Mouse (Mus musculus): ENCODE results near the gene Zfp276. TPM values are rescaled to one million over a fixed set of nuclear protein-coding genes. Genes with fewer than 3 reads are reported as not detected.

The Zfp276 gene
- polyA plus RNA-seq, 1 experiment from 2014 or later = 24.3 TPM

DNA sequence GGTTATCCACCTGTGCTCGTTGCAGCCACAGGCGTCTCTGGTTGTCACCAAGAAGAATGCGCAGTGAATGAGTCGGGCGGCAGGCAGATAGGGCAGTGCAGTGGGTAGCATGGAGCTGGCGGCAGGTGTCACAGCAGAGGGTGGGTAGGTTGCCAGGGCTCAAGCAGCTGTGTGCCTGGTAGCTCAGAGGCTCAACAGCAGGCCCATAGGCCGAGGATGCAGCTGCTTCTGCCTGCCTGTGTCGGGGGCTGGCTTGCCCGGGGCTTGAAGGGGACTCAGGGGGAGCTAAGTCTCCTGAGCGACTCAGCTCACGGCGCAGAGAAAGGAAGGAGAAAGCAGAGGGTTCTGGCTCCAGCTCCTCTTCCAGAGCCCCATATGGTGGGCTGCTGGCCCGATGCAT is 20.7 kb upstream of the Zfp276 start:
- Histone ChIP-seq H3K36me3 (peaks cover 19% of the 10 kb centered on the region), H3K27ac (no peak overlapping the region), H3K27me3 (peaks cover 45% of the 10 kb centered on the region), H3K4me2 (no peak overlapping the region), H3K9ac (peak overlapping the region; percentile 29; the same call in 1 of the 2 replicates), H3K4me1 (replicated peaks) (peaks cover 34% of the 10 kb centered on the region), H3K4me3 (no peak overlapping the region), H3K9me3 (no peaks in the 10 kb centered on the region)
- no peak for ATAC-seq (ENCODE audit: low FRiP score)
- 53% methylated on average over 13 of the region's 13 CpGs for WGBS

GRCm38 (mm10) chr8:123233760-123234159 is 20.2 kb upstream of the Zfp276 start:
- H3K4me2 ChIP-seq = no peak overlapping the region

GRCm38 (mm10) chr8:123234918-123235519 is 19.0 kb upstream of the Zfp276 start:
- Histone ChIP-seq H3K4me2 (peak overlapping the region; percentile 77), H3K9me3 (no peaks in the 10 kb centered on the region), H3K4me1 (replicated peaks) (peaks cover 34% of the 10 kb centered on the region), H3K9ac (peak overlapping the region; percentile 73), H3K27ac (no peak overlapping the region), H3K4me3 (peak overlapping the region; percentile 47), H3K27me3 (peaks cover 45% of the 10 kb centered on the region), H3K36me3 (peaks cover 4% of the 10 kb centered on the region)
- 37% methylated on average over 13 of the region's 13 CpGs for WGBS
- ATAC-seq (ENCODE audit: low FRiP score) = peak; percentile 17; the same call in 1 of the 2 replicates

More at GRCm38 (mm10) chr8:123233760-123234159, 20.2 kb upstream of the Zfp276 start:
- Histone ChIP-seq H3K36me3 (peaks cover 14% of the 10 kb centered on the region), H3K27me3 (peaks cover 45% of the 10 kb centered on the region), H3K4me3 (no peak overlapping the region), H3K9ac (0 out of 2 replicates have a peak overlapping the region, but pooled peaks have one; percentile 29), H3K9me3 (no peaks in the 10 kb centered on the region), H3K27ac (no peak overlapping the region), H3K4me1 (replicated peaks) (peaks cover 34% of the 10 kb centered on the region)
- WGBS = 83% methylated on average over 11 of the region's 11 CpGs
- ATAC-seq (ENCODE audit: low FRiP score) = no peak

GRCm38 (mm10) chr8:123235520-123236497 is 18.2 kb upstream of the Zfp276 start, which contains the start of gene Spata2l:
Gene Spata2l (minus strand): TSS chr8:123236233.
- no peaks in the 10 kb centered on the region; the same call in 1 of the 2 replicates for H3K36me3 ChIP-seq
- H3K9me3 ChIP-seq = no peaks in the 10 kb centered on the region
- H3K27ac ChIP-seq = no peak within 1 kb of the TSS
- H3K27me3 ChIP-seq = peaks cover 45% of the 10 kb centered on the region
- peak; percentile 77 for ATAC-seq (ENCODE audit: low FRiP score)
- peak within 1 kb of the TSS; percentile 73 for H3K9ac ChIP-seq
- H3K4me3 ChIP-seq = peak within 1 kb of the TSS; percentile 47
- peak within 1 kb of the TSS; percentile 77 for H3K4me2 ChIP-seq
- WGBS = 2% methylated on average over 57 of the region's 57 CpGs
- peaks cover 34% of the 10 kb centered on the region for H3K4me1 ChIP-seq (replicated peaks)

- Histone ChIP-seq H3K27ac (no peak overlapping the region), H3K4me3 (no peak overlapping the region), H3K9me3 (no peaks in the 10 kb centered on the region), H3K4me2 (no peak overlapping the region), H3K4me1 (replicated peaks) (peaks cover 21% of the 10 kb centered on the region), H3K36me3 (peaks cover 28% of the 10 kb centered on the region), H3K9ac (no peak overlapping the region), H3K27me3 (peaks cover 29% of the 10 kb centered on the region)
- ATAC-seq (ENCODE audit: low FRiP score) = no peak
- WGBS = 82% methylated on average over 10 of the region's 10 CpGs
Measured at GRCm38 (mm10) chr8:123239398-123239797, 14.6 kb upstream of the Zfp276 start.

- Histone ChIP-seq H3K4me2 (no peak overlapping the region), H3K4me1 (replicated peaks) (no peaks in the 10 kb centered on the region), H3K9ac (no peak overlapping the region), H3K27ac (no peak overlapping the region), H3K27me3 (peaks cover under 1% of the 10 kb centered on the region; the same call in 1 of the 2 replicates), H3K9me3 (no peaks in the 10 kb centered on the region), H3K4me3 (no peak overlapping the region), H3K36me3 (peaks cover 57% of the 10 kb centered on the region)
- ATAC-seq (ENCODE audit: low FRiP score) = no peak
- 90% methylated on average over 7 of the region's 7 CpGs for WGBS
Measured at GRCm38 (mm10) chr8:123242107-123242923, 11.7 kb upstream of the Zfp276 start.

DNA sequence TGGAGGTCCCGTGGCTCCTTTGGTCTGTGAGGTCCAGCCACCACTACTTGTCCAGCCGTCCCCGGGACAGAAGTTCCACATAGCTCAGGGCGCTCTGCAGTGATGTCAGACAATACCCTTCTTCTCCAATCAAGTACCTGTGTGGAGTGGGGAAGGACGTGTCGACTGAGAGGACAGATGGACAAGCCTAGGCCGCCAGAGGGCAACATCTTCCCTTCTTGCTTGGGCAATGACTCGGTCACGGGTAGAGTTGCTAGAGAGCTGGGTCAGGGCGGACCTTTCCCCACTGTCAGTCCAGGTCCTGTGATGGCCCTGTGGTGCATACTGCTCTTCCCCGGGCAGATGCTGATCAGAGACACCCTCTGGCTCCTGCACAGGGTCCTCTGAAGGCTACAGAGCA is 10.9 kb upstream of the Zfp276 start:
- no peak for ATAC-seq (ENCODE audit: low FRiP score)

DNA sequence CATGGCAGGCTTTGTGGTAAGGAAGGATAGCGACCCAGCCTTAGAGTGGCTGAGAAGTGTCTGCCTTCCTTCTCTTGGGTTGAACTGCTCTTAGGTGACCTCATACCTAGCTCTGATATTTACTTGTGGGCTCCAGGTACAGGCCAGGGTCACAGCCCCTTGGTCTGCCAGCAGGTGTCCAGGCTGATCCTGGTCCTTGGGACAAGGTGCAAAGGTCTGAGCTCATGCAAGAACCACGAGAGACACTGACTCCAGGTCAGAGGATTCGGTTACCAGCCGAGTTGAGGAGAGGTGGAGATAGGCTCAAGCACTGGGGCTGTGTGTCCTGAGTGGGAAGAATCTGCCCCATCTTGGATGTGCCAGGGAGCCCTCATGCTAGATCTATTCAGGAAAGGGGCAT is 9.6 kb upstream of the Zfp276 start:
- Histone ChIP-seq H3K4me3 (no peak overlapping the region), H3K36me3 (peaks cover 78% of the 10 kb centered on the region), H3K27me3 (no peaks in the 10 kb centered on the region), H3K9ac (no peak overlapping the region), H3K4me2 (no peak overlapping the region), H3K4me1 (replicated peaks) (no peaks in the 10 kb centered on the region), H3K27ac (no peak overlapping the region), H3K9me3 (no peaks in the 10 kb centered on the region)
- ATAC-seq (ENCODE audit: low FRiP score) = no peak
- 95% methylated on average over 4 of the region's 4 CpGs for WGBS

More for the DNA sequence above, 10.9 kb upstream of the Zfp276 start:
- Histone ChIP-seq H3K27ac (no peak overlapping the region), H3K36me3 (peaks cover 64% of the 10 kb centered on the region), H3K4me1 (replicated peaks) (no peaks in the 10 kb centered on the region), H3K4me3 (no peak overlapping the region), H3K27me3 (no peaks in the 10 kb centered on the region), H3K9ac (no peak overlapping the region), H3K9me3 (no peaks in the 10 kb centered on the region), H3K4me2 (no peak overlapping the region)
- WGBS = 76% methylated on average over 11 of the region's 11 CpGs

DNA sequence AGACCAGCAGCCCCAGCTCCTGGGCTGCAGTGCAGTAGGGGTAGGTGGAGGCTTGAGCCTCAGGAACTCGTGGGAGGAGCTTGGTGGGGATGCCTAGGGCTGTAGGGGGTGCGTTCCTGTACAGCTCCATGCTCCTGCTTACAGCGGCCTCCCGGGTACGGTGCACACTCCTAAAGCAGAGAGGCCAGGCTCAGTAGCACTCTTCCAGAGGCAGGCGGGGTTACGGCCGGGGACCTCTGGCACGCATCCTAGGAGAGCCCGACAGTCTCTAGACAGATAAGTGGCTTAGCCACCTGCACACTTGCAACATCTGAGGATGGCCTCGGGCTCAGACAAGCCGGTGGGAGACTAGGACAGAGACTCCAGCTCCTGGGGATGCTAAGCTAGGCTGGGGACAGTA is 8.5 kb upstream of the Zfp276 start:
- Histone ChIP-seq H3K36me3 (peaks cover 88% of the 10 kb centered on the region), H3K4me1 (replicated peaks) (no peaks in the 10 kb centered on the region), H3K9me3 (no peaks in the 10 kb centered on the region), H3K9ac (no peak overlapping the region), H3K4me3 (no peak overlapping the region), H3K27ac (no peak overlapping the region), H3K4me2 (no peak overlapping the region), H3K27me3 (no peaks in the 10 kb centered on the region)
- 91% methylated on average over 12 of the region's 12 CpGs for WGBS
- no peak for ATAC-seq (ENCODE audit: low FRiP score)

DNA sequence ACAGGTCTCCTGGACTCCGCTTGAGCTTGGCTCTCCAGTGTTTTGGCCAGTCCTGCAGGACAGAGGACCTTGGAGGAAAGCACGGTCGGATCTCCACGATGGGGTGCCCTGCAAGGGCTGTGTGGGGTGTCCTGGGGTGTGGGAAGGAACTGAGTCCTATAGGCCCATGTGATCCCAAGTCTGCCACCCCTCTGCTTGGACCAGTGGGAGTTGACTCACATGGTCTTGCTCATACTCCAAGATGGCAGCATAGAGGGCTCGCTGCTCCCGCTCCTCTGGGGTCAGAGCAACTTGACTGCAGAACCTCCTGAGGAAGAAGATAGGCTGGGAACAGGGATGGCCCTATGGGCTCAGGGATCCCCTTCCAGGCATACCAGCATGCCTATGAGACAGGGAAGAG is 6.2 kb upstream of the Zfp276 start:
- Histone ChIP-seq H3K27me3 (no peaks in the 10 kb centered on the region), H3K4me3 (no peak overlapping the region), H3K4me2 (no peak overlapping the region), H3K9ac (0 out of 2 replicates have a peak overlapping the region, but pooled peaks have one; percentile 1), H3K9me3 (no peaks in the 10 kb centered on the region), H3K36me3 (peaks cover 93% of the 10 kb centered on the region), H3K27ac (no peak overlapping the region), H3K4me1 (replicated peaks) (peaks cover 6% of the 10 kb centered on the region)
- ATAC-seq (ENCODE audit: low FRiP score) = no peak
- 96% methylated on average over 6 of the region's 6 CpGs for WGBS

- Histone ChIP-seq H3K9ac (no peak overlapping the region), H3K9me3 (no peaks in the 10 kb centered on the region), H3K27me3 (no peaks in the 10 kb centered on the region), H3K36me3 (peaks cover 85% of the 10 kb centered on the region), H3K4me3 (no peak overlapping the region), H3K4me2 (no peak overlapping the region), H3K4me1 (replicated peaks) (peaks cover 13% of the 10 kb centered on the region), H3K27ac (no peak overlapping the region)
- no peak for ATAC-seq (ENCODE audit: low FRiP score)
- 93% methylated on average over 8 of the region's 8 CpGs for WGBS
Measured at GRCm38 (mm10) chr8:123248596-123248995, 5.4 kb upstream of the Zfp276 start.

DNA sequence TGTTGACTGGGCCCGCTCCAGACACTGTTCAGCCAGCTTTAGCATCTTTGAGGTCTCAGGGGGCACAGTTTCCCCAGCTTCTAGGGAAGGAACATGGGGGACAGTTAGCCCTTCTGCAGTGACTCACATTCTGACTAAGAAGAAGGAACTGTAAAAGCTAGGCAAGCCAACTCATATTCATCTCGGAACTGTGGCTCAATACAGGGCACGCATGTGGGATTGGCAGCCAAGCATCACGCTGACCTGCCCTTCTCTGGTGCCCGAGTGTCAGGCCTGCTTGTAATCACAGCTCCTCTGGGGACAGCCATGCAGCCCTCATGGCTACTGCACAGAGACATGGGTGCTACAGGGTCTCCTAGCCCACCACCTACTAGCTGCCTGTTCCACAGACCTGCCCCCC is 3.1 kb upstream of the Zfp276 start:
- H3K27ac ChIP-seq = no peak overlapping the region
- no peak overlapping the region for H3K4me2 ChIP-seq
- H3K9me3 ChIP-seq = no peaks in the 10 kb centered on the region
- H3K27me3 ChIP-seq = no peaks in the 10 kb centered on the region
- H3K4me3 ChIP-seq = no peak overlapping the region
- WGBS = 92% methylated on average over 5 of the region's 5 CpGs
- H3K36me3 ChIP-seq = peaks cover 65% of the 10 kb centered on the region
- no peak for ATAC-seq (ENCODE audit: low FRiP score)
- no peak overlapping the region for H3K9ac ChIP-seq
- peaks cover 26% of the 10 kb centered on the region for H3K4me1 ChIP-seq (replicated peaks)
